Mouse (Mus musculus) CH12.LX (cell line): ENCODE measurements around the gene Ankrd33.

Source experiments
- CTCF ChIP-seq, 2 experiments: IDR thresholded peaks in 1 of 2; conservative IDR thresholded peaks in 1 of 2; 2 replicates each; pipeline ENCODE4 v1.5.1; 2011 to 2012; ENCODE audit warnings: low read depth in 2 of 2, low read length in 2 of 2, improper control_type of control experiment in 1 of 2, inconsistent platforms in 1 of 2, mild to moderate bottlenecking in 1 of 2, moderate library complexity in 1 of 2
- EP300 ChIP-seq: IDR thresholded peaks from 2 replicates; pipeline ENCODE4 v1.6.1; 2011; ENCODE audit warnings: low read length, improper control_type of control experiment
- MAFK ChIP-seq: IDR thresholded peaks from 2 replicates; pipeline ENCODE4 v1.6.1; 2011; ENCODE audit warnings: low read length, improper control_type of control experiment; ENCODE audit not compliant: insufficient replicate concordance
- MAX ChIP-seq: IDR thresholded peaks from 2 replicates; pipeline ENCODE4 v1.6.1; 2011; ENCODE audit warnings: low read length, improper control_type of control experiment
- NELFE ChIP-seq: IDR thresholded peaks from 2 replicates; pipeline ENCODE4 v1.6.1; 2011; ENCODE audit warnings: low read depth, low read length, improper control_type of control experiment
- POLR2A ChIP-seq: IDR thresholded peaks from 2 replicates; pipeline ENCODE4 v1.6.1; 2011; ENCODE audit warnings: low read depth, mild to moderate bottlenecking, improper control_type of control experiment, low read length
- USF1 ChIP-seq: IDR thresholded peaks from 2 replicates; pipeline ENCODE4 v1.6.1; 2014; ENCODE audit warnings: low read depth, mild to moderate bottlenecking, inconsistent platforms, low read length, improper control_type of control experiment
- ZC3H11A ChIP-seq: IDR thresholded peaks from 2 replicates; pipeline ENCODE4 v1.6.1; 2012; ENCODE audit warnings: low read depth, mild to moderate bottlenecking, inconsistent platforms, low read length, improper control_type of control experiment
- ZMIZ1 ChIP-seq: IDR thresholded peaks from 2 replicates; pipeline ENCODE4 v1.6.1; 2012; ENCODE audit warnings: low read depth, mild to moderate bottlenecking, inconsistent platforms, low read length, improper control_type of control experiment
- ZNF384 ChIP-seq: IDR thresholded peaks from 2 replicates; pipeline ENCODE4 v1.6.1; 2012; ENCODE audit warnings: low read depth, low read length, improper control_type of control experiment, inconsistent platforms

GRCm38 (mm10) chr15:101133993-101134704, 18.6 kb downstream of the Ankrd33 start:
- TF ChIP-seq ZC3H11A (no peak), ZNF384 (peak; percentile 45; the same call in 1 of the 2 replicates), MAX (no peak), NELFE (no peak), POLR2A (no peak), CTCF (conservative IDR thresholded peaks at IDR 0.05 in 1 of 2, IDR thresholded peaks at IDR 0.05 in 1 of 2; ENCODE audit: low read depth in 2 of 2, low read length in 2 of 2) (no peak), EP300 (no peak), ZMIZ1 (no peak), USF1 (no peak), MAFK (no peak)
